Mouse (Mus musculus) midbrain, postnatal 0 days (tissue): ENCODE measurements around the gene St3gal3. TPM values are rescaled to one million over a fixed set of nuclear protein-coding genes. Genes with fewer than 3 reads are reported as not detected.

ENCODE experiments used
- ATAC-seq: fragments of 200-750 bp; cut with Nextera tagmentation; 2 replicates; pipeline ENCODE4 v1.8.0; 2017; ENCODE audit warnings: moderate number of reproducible peaks, mild to moderate bottlenecking, moderate TSS enrichment, moderate library complexity; ENCODE audit not compliant: low FRiP score
- DNase-seq: peaks from one replicate; pipeline ENCODE4 v3.0.0-alpha.2; 2015; ENCODE audit warnings: low spot score
- H3K27ac ChIP-seq: fragments of 300-500 bp; sonication (generic); 2 replicates; pipeline ENCODE4 v1.5.1; 2014; ENCODE audit warnings: low read depth, mild to moderate bottlenecking, low read length, mixed read lengths
- H3K27me3 ChIP-seq: fragments of 300-500 bp; sonication (generic); 2 replicates; pipeline ENCODE4 v1.6.1; 2014; ENCODE audit warnings: low read length, control low read depth, mixed read lengths; ENCODE audit not compliant: insufficient read depth
- H3K36me3 ChIP-seq: fragments of 300-500 bp; sonication (generic); 2 replicates; pipeline ENCODE4 v1.6.1; 2014; ENCODE audit warnings: low read length, control low read depth, mixed read lengths; ENCODE audit not compliant: insufficient read depth
- H3K4me1 ChIP-seq: fragments of 300-500 bp; sonication (generic); 2 replicates; pipeline ENCODE4 v1.6.1; 2014; ENCODE audit warnings: mild to moderate bottlenecking, control low read depth, antibody characterized with exemption, low read length, mixed read lengths; ENCODE audit not compliant: insufficient read depth
- H3K4me2 ChIP-seq: fragments of 300-500 bp; sonication (generic); 2 replicates; pipeline ENCODE4 v1.6.1; 2014; ENCODE audit warnings: low read depth, mild to moderate bottlenecking, low read length, mixed read lengths; ENCODE audit not compliant: poor library complexity, severe bottlenecking
- H3K4me3 ChIP-seq: fragments of 300-500 bp; sonication (generic); 2 replicates; pipeline ENCODE4 v1.5.1; 2014; ENCODE audit warnings: low read depth, mild to moderate bottlenecking, low read length, moderate library complexity
- H3K9ac ChIP-seq: fragments of 300-500 bp; sonication (generic); replicated peaks from 2 replicates; pipeline ENCODE4 v1.6.1; 2014; ENCODE audit warnings: mild to moderate bottlenecking, low read length, moderate library complexity, mixed read lengths; ENCODE audit not compliant: poor library complexity, severe bottlenecking
- H3K9me3 ChIP-seq: fragments of 300-500 bp; sonication (generic); 2 replicates; pipeline ENCODE4 v1.6.1; 2016; ENCODE audit warnings: low read length, control low read depth
- CTCF ChIP-seq: IDR thresholded peaks from 2 replicates; pipeline ENCODE4 v1.5.1; 2016; ENCODE audit warnings: antibody characterized with exemption, mild to moderate bottlenecking
- WGBS: fragments of 180-500 bp; shearing (Covaris S2); extraction: QIAGEN DNeasy Blood & Tissue Kit; methylation state at CpG from one replicate; pipeline ENCODE4 v1.1.7; 2014; 5-methylcytosine and 5-hydroxymethylcytosine counted together
- polyA plus RNA-seq: library from polyadenylated mRNA; unstranded; fragments of >200 nt; fragmentation: Nextera tagmentation; extraction: Ambion mirVana; gene quantifications from 2 replicates; pipeline ENCODE4 v1.2.1, GENCODE M21; 2015
- total RNA-seq: library from RNA; depleted of rRNA; stranded (reverse); fragments of >200 nt; gene quantifications from 2 replicates; pipeline ENCODE4 v1.2.3, GENCODE M21; 2014

Gene St3gal3
- total and polyA plus RNA-seq, 2 experiments from 2014 or later = 10.7 to 46.3 TPM

DNA sequence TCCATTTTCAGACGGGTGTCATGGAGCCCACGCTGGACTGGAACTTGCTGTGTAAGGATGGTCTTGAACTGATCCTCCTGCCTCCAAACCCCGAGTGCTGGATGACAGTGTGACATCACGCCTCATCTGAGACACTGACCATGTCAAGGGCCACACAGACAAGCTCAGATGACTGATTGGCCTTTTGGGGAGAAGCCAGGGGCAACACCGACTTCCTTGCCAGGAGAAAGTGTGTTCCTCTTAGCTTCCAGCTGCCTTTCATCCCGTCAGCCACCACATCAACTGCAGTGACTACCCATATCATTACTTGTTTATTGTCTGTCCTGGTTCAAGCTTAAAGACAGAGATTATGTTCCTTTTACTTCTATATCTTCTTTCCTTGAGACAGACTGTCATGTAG lies 209.8 kb downstream of the St3gal3 start:
- Histone ChIP-seq H3K4me1 (peaks cover 5% of the 10 kb centered on the region; the same call in 1 of the 2 replicates), H3K27me3 (peaks cover 10% of the 10 kb centered on the region), H3K27ac (no peak overlapping the region), H3K36me3 (no peaks in the 10 kb centered on the region), H3K4me3 (no peak overlapping the region), H3K4me2 (no peak overlapping the region), H3K9ac (no peak overlapping the region), H3K9me3 (no peaks in the 10 kb centered on the region)
- WGBS = 68% methylated on average over 4 of the region's 6 CpGs
- DNase-seq = no peak
- TF ChIP-seq CTCF = no peak
- no peak for ATAC-seq

DNA sequence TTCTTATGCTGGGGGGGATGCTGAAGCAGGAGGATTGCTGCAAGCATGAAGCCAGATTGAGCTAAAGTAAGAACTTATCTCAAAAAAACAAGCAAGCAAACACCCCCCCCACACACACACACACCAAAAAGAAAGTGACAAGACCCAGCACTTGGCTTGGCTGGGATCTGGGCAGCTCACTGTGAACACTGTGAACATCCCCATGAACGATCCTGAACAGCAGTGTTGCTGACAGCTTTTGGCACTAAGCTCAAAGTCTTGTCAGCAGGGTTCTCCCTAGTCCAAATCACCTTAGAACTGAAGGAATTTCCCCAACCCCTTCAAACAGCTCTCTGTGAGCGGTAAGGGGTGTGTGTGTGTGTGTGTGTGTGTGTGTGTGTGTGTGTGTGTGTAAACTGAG lies 211.3 kb downstream of the St3gal3 start:
- Histone ChIP-seq H3K4me1 (no peaks in the 10 kb centered on the region; the same call in 1 of the 2 replicates), H3K4me3 (no peak overlapping the region), H3K36me3 (no peaks in the 10 kb centered on the region), H3K9ac (no peak overlapping the region), H3K27me3 (no peaks in the 10 kb centered on the region), H3K27ac (no peak overlapping the region), H3K4me2 (no peak overlapping the region), H3K9me3 (no peaks in the 10 kb centered on the region)
- WGBS = 49% methylated on average over 2 of the region's 2 CpGs
- DNase-seq = no peak
- no peak for ATAC-seq
- TF ChIP-seq CTCF = no peak

DNA sequence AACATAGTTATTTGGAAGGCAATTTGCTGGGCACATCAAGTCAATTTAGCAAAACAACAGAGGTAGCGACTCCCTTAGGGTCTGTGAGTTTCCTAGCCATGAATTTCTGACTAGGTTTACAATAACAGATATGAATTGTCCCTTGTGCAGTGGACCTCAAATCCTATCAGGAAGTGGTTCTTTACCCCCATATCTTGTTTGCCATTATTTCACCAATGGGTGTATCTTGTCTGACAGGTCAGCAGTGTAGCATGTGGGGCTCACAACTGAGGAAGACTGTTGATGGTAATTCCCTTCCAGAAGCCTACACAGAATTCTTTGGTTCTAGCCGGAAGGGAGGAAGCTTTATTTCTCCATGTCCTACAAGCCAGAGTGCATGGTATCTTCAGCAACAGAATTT lies 213.4 kb downstream of the St3gal3 start:
- Histone ChIP-seq H3K9me3 (no peaks in the 10 kb centered on the region), H3K27ac (no peak overlapping the region), H3K36me3 (no peaks in the 10 kb centered on the region), H3K4me3 (no peak overlapping the region), H3K4me1 (no peaks in the 10 kb centered on the region; the same call in 1 of the 2 replicates), H3K4me2 (no peak overlapping the region), H3K9ac (no peak overlapping the region), H3K27me3 (no peaks in the 10 kb centered on the region)
- no peak for DNase-seq
- 87% methylated on average over 2 of the region's 2 CpGs for WGBS
- TF ChIP-seq CTCF = no peak
- no peak for ATAC-seq

DNA sequence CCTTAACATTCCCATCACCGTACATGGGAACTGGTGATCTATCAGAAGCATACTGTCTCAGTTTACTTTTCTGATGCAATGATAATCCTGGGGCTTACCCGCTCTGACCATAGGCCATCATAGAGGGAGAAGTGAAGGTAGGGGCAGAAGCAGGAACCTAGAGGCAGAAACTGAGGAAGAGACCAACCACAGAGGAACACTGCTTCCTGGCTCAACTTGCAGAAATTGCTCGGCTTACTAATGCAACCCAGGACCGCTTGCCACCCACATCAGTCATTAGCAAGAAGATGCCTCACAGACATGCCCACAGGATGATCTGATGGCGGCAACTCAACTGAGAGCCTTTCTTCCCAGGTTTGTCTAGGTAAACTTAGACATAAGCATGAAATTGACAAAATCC lies 216.0 kb downstream of the St3gal3 start:
- H3K4me3 ChIP-seq = no peak overlapping the region
- no peaks in the 10 kb centered on the region for H3K9me3 ChIP-seq
- 87% methylated on average over 5 of the region's 5 CpGs for WGBS
- DNase-seq (no peak), ATAC-seq (no peak)
- no peak overlapping the region for H3K27ac ChIP-seq
- no peak overlapping the region for H3K9ac ChIP-seq
- no peak overlapping the region for H3K4me2 ChIP-seq
- H3K36me3 ChIP-seq = no peaks in the 10 kb centered on the region
- no peak for TF ChIP-seq CTCF
- no peaks in the 10 kb centered on the region for H3K27me3 ChIP-seq
- H3K4me1 ChIP-seq = no peaks in the 10 kb centered on the region; the same call in 1 of the 2 replicates

DNA sequence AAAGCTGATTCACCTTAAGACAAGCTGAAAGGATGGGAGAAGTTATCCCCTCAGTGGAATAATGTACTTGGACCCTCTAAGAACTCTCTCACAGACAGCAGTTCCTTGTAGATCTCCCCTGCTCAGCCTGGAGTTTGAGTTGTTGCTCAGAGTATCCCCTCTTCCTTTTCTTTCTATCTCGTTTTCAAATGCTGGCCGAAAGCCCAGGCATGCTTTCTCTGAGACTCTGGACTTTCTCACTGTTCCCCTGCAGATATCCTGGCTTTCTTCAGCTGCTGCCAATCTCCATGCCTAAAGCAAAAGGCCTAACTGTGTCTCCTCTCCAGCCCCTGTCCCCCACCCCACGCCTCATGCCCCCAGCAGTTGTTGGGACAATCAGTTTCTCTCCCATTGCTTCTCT lies 216.5 kb downstream of the St3gal3 start:
- H3K4me1 ChIP-seq = peaks cover 4% of the 10 kb centered on the region; the same call in 1 of the 2 replicates
- H3K9ac ChIP-seq = no peak overlapping the region
- H3K4me3 ChIP-seq = no peak overlapping the region
- ATAC-seq = no peak
- TF ChIP-seq CTCF = no peak
- no peak for DNase-seq
- H3K36me3 ChIP-seq = no peaks in the 10 kb centered on the region
- H3K9me3 ChIP-seq = no peaks in the 10 kb centered on the region
- H3K4me2 ChIP-seq = no peak overlapping the region
- 70% methylated on average over 3 of the region's 3 CpGs for WGBS
- H3K27ac ChIP-seq = no peak overlapping the region
- no peaks in the 10 kb centered on the region for H3K27me3 ChIP-seq

DNA sequence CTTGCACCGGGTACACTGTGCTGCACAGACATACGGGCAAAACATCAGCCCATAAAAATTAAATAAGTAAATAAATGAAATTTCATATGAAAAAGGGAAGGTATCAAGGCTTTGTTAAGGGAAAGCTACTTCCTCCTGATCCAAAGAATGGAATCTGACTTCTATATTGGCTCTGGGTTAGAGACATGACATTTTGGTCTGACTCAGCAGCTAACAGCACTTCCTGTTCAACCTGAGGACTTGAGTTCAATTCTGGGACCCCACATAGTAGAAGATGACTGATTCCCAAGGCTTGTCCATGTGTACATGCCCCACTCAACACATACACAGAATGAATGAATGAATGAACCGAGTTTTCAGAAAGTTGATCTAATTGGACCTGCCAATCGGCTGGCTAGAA lies 216.9 kb downstream of the St3gal3 start:
- Histone ChIP-seq H3K27me3 (no peaks in the 10 kb centered on the region), H3K27ac (no peak overlapping the region), H3K9ac (no peak overlapping the region), H3K9me3 (no peaks in the 10 kb centered on the region), H3K36me3 (no peaks in the 10 kb centered on the region), H3K4me1 (peaks cover 8% of the 10 kb centered on the region; the same call in 1 of the 2 replicates), H3K4me3 (no peak overlapping the region), H3K4me2 (no peak overlapping the region)
- ATAC-seq = no peak
- no peak for TF ChIP-seq CTCF
- DNase-seq = no peak
- WGBS = 95% methylated on average over 4 of the region's 4 CpGs
